Mouse (Mus musculus): ENCODE measurements at regions not wholly inside any gene's neighbourhood (a gene's known extent, or its start where the extent isn't known, plus 50 kb on each side); places are given as distances from the start of the nearest gene placed in this dataset.

GRCm38 (mm10) chr8:89234041-89234440, 190.1 kb upstream of the Sall1 start:
- no peaks in the 10 kb centered on the region for H3K27me3 ChIP-seq (ENCODE audit: control insufficient read depth, insufficient read depth, low read length)
- H3K4me2 ChIP-seq (ENCODE audit: low read length), result no peak overlapping the region
- ATAC-seq (ENCODE audit: insufficient number of reproducible peaks, insufficient read depth, low FRiP score, low read depth), result no peak
- H3K4me1 ChIP-seq (ENCODE audit: control insufficient read depth in 2 of 2, insufficient read depth in 2 of 2, low read length in 2 of 2), result no peaks in the 10 kb centered on the region
- no peak overlapping the region for H3K9ac ChIP-seq (ENCODE audit: low read length)
- no peak overlapping the region for H3K4me3 ChIP-seq (ENCODE audit: control insufficient read depth in 1 of 2, insufficient read depth in 1 of 2, low read depth in 1 of 2, low read length in 2 of 2)
- no peaks in the 10 kb centered on the region for H3K9me3 ChIP-seq (ENCODE audit: control insufficient read depth, low read length)
- H3K36me3 ChIP-seq (ENCODE audit: control insufficient read depth, insufficient read depth, low read length), result no peaks in the 10 kb centered on the region
- no peak overlapping the region for H3K27ac ChIP-seq (replicated peaks in 1 of 2; ENCODE audit: control insufficient read depth in 1 of 2, insufficient read depth in 1 of 2, low read depth in 2 of 2, low read length in 2 of 2)

- no peaks in the 10 kb centered on the region for H3K4me1 ChIP-seq (ENCODE audit: control insufficient read depth in 2 of 2, insufficient read depth in 2 of 2, low read length in 2 of 2)
Observed at GRCm38 (mm10) chr8:89232318-89232717, 188.4 kb upstream of the Sall1 start.

GRCm38 (mm10) chr8:89229144-89229543, 185.2 kb upstream of the Sall1 start:
- no peak for ATAC-seq (ENCODE audit: insufficient number of reproducible peaks, insufficient read depth, low FRiP score, low read depth)
- H3K9me3 ChIP-seq (ENCODE audit: control insufficient read depth, low read length), result peaks cover 3% of the 10 kb centered on the region; the same call in 1 of the 2 replicates
- no peak overlapping the region for H3K4me2 ChIP-seq (ENCODE audit: low read length)
- no peak overlapping the region for H3K9ac ChIP-seq (ENCODE audit: low read length)
- H3K36me3 ChIP-seq (ENCODE audit: control insufficient read depth, insufficient read depth, low read length), result no peaks in the 10 kb centered on the region
- H3K4me1 ChIP-seq (ENCODE audit: control insufficient read depth in 2 of 2, insufficient read depth in 2 of 2, low read length in 2 of 2), result no peaks in the 10 kb centered on the region
- H3K27ac ChIP-seq (replicated peaks in 1 of 2; ENCODE audit: control insufficient read depth in 1 of 2, insufficient read depth in 1 of 2, low read depth in 2 of 2, low read length in 2 of 2), result no peak overlapping the region
- H3K4me3 ChIP-seq (ENCODE audit: control insufficient read depth in 1 of 2, insufficient read depth in 1 of 2, low read depth in 1 of 2, low read length in 2 of 2), result no peak overlapping the region
- no peaks in the 10 kb centered on the region for H3K27me3 ChIP-seq (ENCODE audit: control insufficient read depth, insufficient read depth, low read length)
- 86% methylated on average over 3 of the region's 3 CpGs for WGBS

More at GRCm38 (mm10) chr8:89232318-89232717, 188.4 kb upstream of the Sall1 start:
- Histone ChIP-seq H3K27me3 (ENCODE audit: control insufficient read depth, insufficient read depth, low read length) (no peaks in the 10 kb centered on the region), H3K4me3 (ENCODE audit: control insufficient read depth in 1 of 2, insufficient read depth in 1 of 2, low read depth in 1 of 2, low read length in 2 of 2) (no peak overlapping the region), H3K9ac (ENCODE audit: low read length) (no peak overlapping the region), H3K27ac (replicated peaks in 1 of 2; ENCODE audit: control insufficient read depth in 1 of 2, insufficient read depth in 1 of 2, low read depth in 2 of 2, low read length in 2 of 2) (no peak overlapping the region), H3K9me3 (ENCODE audit: control insufficient read depth, low read length) (peaks cover under 1% of the 10 kb centered on the region; the same call in 1 of the 2 replicates), H3K4me2 (ENCODE audit: low read length) (no peak overlapping the region), H3K36me3 (ENCODE audit: control insufficient read depth, insufficient read depth, low read length) (no peaks in the 10 kb centered on the region)
- no peak for ATAC-seq (ENCODE audit: insufficient number of reproducible peaks, insufficient read depth, low FRiP score, low read depth)
- 55% methylated on average over 1 of the region's 1 CpGs for whole genome bisulfite sequencing

- Histone ChIP-seq H3K4me3 (ENCODE audit: control insufficient read depth in 1 of 2, insufficient read depth in 1 of 2, low read depth in 1 of 2, low read length in 2 of 2) (no peak overlapping the region), H3K9me3 (ENCODE audit: control insufficient read depth, low read length) (no peaks in the 10 kb centered on the region), H3K4me1 (ENCODE audit: control insufficient read depth in 2 of 2, insufficient read depth in 2 of 2, low read length in 2 of 2) (peaks cover 4% of the 10 kb centered on the region in 2 experiments; a peak in 2 of 4 replicates), H3K36me3 (ENCODE audit: control insufficient read depth, insufficient read depth, low read length) (no peaks in the 10 kb centered on the region), H3K4me2 (ENCODE audit: low read length) (no peak overlapping the region), H3K27ac (replicated peaks in 1 of 2; ENCODE audit: control insufficient read depth in 1 of 2, insufficient read depth in 1 of 2, low read depth in 2 of 2, low read length in 2 of 2) (no peak overlapping the region), H3K27me3 (ENCODE audit: control insufficient read depth, insufficient read depth, low read length) (no peaks in the 10 kb centered on the region), H3K9ac (ENCODE audit: low read length) (no peak overlapping the region)
- WGBS, result 7% methylated on average over 7 of the region's 7 CpGs
- ATAC-seq (ENCODE audit: insufficient number of reproducible peaks, insufficient read depth, low FRiP score, low read depth), result no peak
Observed at GRCm38 (mm10) chr8:89220870-89221269, 176.9 kb upstream of the Sall1 start.

- peaks cover 4% of the 10 kb centered on the region in 2 experiments; a peak in 2 of 4 replicates for H3K4me1 ChIP-seq (ENCODE audit: control insufficient read depth in 2 of 2, insufficient read depth in 2 of 2, low read length in 2 of 2)
- no peak overlapping the region for H3K4me2 ChIP-seq (ENCODE audit: low read length)
- H3K9ac ChIP-seq (ENCODE audit: low read length), result no peak overlapping the region
- H3K9me3 ChIP-seq (ENCODE audit: control insufficient read depth, low read length), result no peaks in the 10 kb centered on the region
- ATAC-seq (ENCODE audit: insufficient number of reproducible peaks, insufficient read depth, low FRiP score, low read depth), result no peak
- no peaks in the 10 kb centered on the region for H3K27me3 ChIP-seq (ENCODE audit: control insufficient read depth, insufficient read depth, low read length)
- H3K36me3 ChIP-seq (ENCODE audit: control insufficient read depth, insufficient read depth, low read length), result no peaks in the 10 kb centered on the region
- H3K27ac ChIP-seq (replicated peaks in 1 of 2; ENCODE audit: control insufficient read depth in 1 of 2, insufficient read depth in 1 of 2, low read depth in 2 of 2, low read length in 2 of 2), result no peak overlapping the region
- no peak overlapping the region for H3K4me3 ChIP-seq (ENCODE audit: control insufficient read depth in 1 of 2, insufficient read depth in 1 of 2, low read depth in 1 of 2, low read length in 2 of 2)
- WGBS, result 87% methylated on average over 2 of the region's 2 CpGs
Observed at GRCm38 (mm10) chr8:89220381-89220780, 176.4 kb upstream of the Sall1 start.

GRCm38 (mm10) chr8:89219156-89219555, 175.2 kb upstream of the Sall1 start:
- no peak for ATAC-seq (ENCODE audit: insufficient number of reproducible peaks, insufficient read depth, low FRiP score, low read depth)
- no peaks in the 10 kb centered on the region for H3K36me3 ChIP-seq (ENCODE audit: control insufficient read depth, insufficient read depth, low read length)
- peaks cover 4% of the 10 kb centered on the region in 2 experiments; a peak in 2 of 4 replicates for H3K4me1 ChIP-seq (ENCODE audit: control insufficient read depth in 2 of 2, insufficient read depth in 2 of 2, low read length in 2 of 2)
- H3K9me3 ChIP-seq (ENCODE audit: control insufficient read depth, low read length), result no peaks in the 10 kb centered on the region
- H3K9ac ChIP-seq (ENCODE audit: low read length), result no peak overlapping the region
- WGBS, result 82% methylated on average over 7 of the region's 7 CpGs
- H3K4me3 ChIP-seq (ENCODE audit: control insufficient read depth in 1 of 2, insufficient read depth in 1 of 2, low read depth in 1 of 2, low read length in 2 of 2), result no peak overlapping the region
- H3K4me2 ChIP-seq (ENCODE audit: low read length), result no peak overlapping the region
- H3K27ac ChIP-seq (replicated peaks in 1 of 2; ENCODE audit: control insufficient read depth in 1 of 2, insufficient read depth in 1 of 2, low read depth in 2 of 2, low read length in 2 of 2), result no peak overlapping the region
- no peaks in the 10 kb centered on the region for H3K27me3 ChIP-seq (ENCODE audit: control insufficient read depth, insufficient read depth, low read length)

GRCm38 (mm10) chr8:89217689-89218088, 173.7 kb upstream of the Sall1 start:
- no peak for ATAC-seq (ENCODE audit: insufficient number of reproducible peaks, insufficient read depth, low FRiP score, low read depth)
- Histone ChIP-seq H3K27ac (replicated peaks in 1 of 2; ENCODE audit: control insufficient read depth in 1 of 2, insufficient read depth in 1 of 2, low read depth in 2 of 2, low read length in 2 of 2) (no peak overlapping the region), H3K9ac (ENCODE audit: low read length) (no peak overlapping the region), H3K4me1 (ENCODE audit: control insufficient read depth in 2 of 2, insufficient read depth in 2 of 2, low read length in 2 of 2) (peaks cover 4% of the 10 kb centered on the region in 2 experiments; a peak in 2 of 4 replicates), H3K4me2 (ENCODE audit: low read length) (no peak overlapping the region), H3K27me3 (ENCODE audit: control insufficient read depth, insufficient read depth, low read length) (no peaks in the 10 kb centered on the region), H3K9me3 (ENCODE audit: control insufficient read depth, low read length) (no peaks in the 10 kb centered on the region), H3K36me3 (ENCODE audit: control insufficient read depth, insufficient read depth, low read length) (no peaks in the 10 kb centered on the region), H3K4me3 (ENCODE audit: control insufficient read depth in 1 of 2, insufficient read depth in 1 of 2, low read depth in 1 of 2, low read length in 2 of 2) (no peak overlapping the region)
- 77% methylated on average over 2 of the region's 2 CpGs for whole genome bisulfite sequencing

GRCm38 (mm10) chr8:89211931-89212330, 168.0 kb upstream of the Sall1 start:
- no peaks in the 10 kb centered on the region for H3K27me3 ChIP-seq (ENCODE audit: control insufficient read depth, insufficient read depth, low read length)
- no peaks in the 10 kb centered on the region for H3K9me3 ChIP-seq (ENCODE audit: control insufficient read depth, low read length)
- H3K4me1 ChIP-seq (ENCODE audit: control insufficient read depth in 2 of 2, insufficient read depth in 2 of 2, low read length in 2 of 2), result no peaks in the 10 kb centered on the region
- WGBS, result 74% methylated on average over 3 of the region's 3 CpGs
- no peak overlapping the region for H3K4me2 ChIP-seq (ENCODE audit: low read length)
- no peak overlapping the region for H3K9ac ChIP-seq (ENCODE audit: low read length)
- no peak for ATAC-seq (ENCODE audit: insufficient number of reproducible peaks, insufficient read depth, low FRiP score, low read depth)
- no peak overlapping the region for H3K27ac ChIP-seq (replicated peaks in 1 of 2; ENCODE audit: control insufficient read depth in 1 of 2, insufficient read depth in 1 of 2, low read depth in 2 of 2, low read length in 2 of 2)
- no peak overlapping the region for H3K4me3 ChIP-seq (ENCODE audit: control insufficient read depth in 1 of 2, insufficient read depth in 1 of 2, low read depth in 1 of 2, low read length in 2 of 2)
- no peaks in the 10 kb centered on the region for H3K36me3 ChIP-seq (ENCODE audit: control insufficient read depth, insufficient read depth, low read length)
